Mouse (Mus musculus): ENCODE data around the gene Impad1. TPM values are rescaled to one million over a fixed set of nuclear protein-coding genes. Genes with fewer than 3 reads are reported as not detected.

Impad1 gene
- polyA plus RNA-seq, 1 experiment from 2014 or later = 33.5 TPM

DNA sequence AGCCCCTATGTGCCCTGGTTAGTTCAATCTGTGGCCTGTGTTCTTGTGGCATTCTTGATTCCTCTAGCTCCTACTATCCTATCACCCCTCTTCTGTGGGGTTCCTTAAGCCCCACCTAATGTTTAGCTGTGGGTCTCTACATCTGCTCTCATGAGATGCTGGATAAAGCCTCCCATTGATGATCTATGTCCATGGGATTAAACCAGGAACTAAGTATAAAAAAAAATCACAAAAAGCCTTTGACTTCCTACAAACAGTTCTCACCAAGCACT lies 9.5 kb downstream of the Impad1 start:
- ATAC-seq (ENCODE audit: low read depth) = no peak
- Histone ChIP-seq H3K27me3 (ENCODE audit: control insufficient read depth, insufficient read depth, low read depth, low read length) (no peaks in the 10 kb centered on the region), H3K4me2 (ENCODE audit: low read depth, low read length) (no peak overlapping the region)

GRCm38 (mm10) chr4:4782882-4783685 lies 10.1 kb downstream of the Impad1 start:
- 91% methylated on average over 4 of the region's 4 CpGs for WGBS
- H3K4me3 ChIP-seq (ENCODE audit: low read length) = no peak overlapping the region
- no peak for ATAC-seq (ENCODE audit: low read depth)

More for the DNA sequence above, 9.5 kb downstream of the Impad1 start:
- Histone ChIP-seq H3K4me1 (replicated peaks; ENCODE audit: control insufficient read depth, insufficient read depth, low read length) (no peaks in the 10 kb centered on the region), H3K9me3 (ENCODE audit: control insufficient read depth, low read length) (peaks cover 4% of the 10 kb centered on the region; the same call in 1 of the 2 replicates), H3K27ac (ENCODE audit: low read length) (no peak overlapping the region), H3K4me3 (ENCODE audit: low read length) (no peak overlapping the region), H3K36me3 (ENCODE audit: control insufficient read depth, insufficient read depth, low read length) (peaks cover 14% of the 10 kb centered on the region), H3K9ac (ENCODE audit: low read length) (no peak overlapping the region)

DNA sequence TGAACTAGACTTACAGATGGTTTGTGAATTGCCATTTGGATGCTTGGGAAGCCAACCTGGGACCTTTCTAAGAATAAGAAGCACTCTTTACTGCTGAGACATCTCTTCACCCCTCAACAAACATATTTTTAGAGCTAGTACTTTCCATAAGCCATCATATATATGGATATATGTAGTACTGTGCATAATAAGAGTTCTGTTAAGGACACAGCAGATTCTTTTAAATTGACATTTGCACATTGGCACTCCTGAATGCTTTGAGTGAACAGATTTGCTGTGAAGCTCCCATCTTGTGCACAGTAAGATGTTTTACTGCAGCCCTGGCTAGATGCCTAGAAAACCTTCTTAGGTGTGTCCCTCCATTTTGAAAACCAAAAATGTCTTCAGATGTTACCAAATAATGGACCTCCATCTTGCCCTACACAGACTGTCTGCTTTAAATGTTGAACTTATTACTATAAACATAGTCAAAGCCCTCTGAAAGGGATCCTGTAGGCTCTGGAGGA lies 13.8 kb downstream of the Impad1 start:
- ATAC-seq (ENCODE audit: low read depth) = no peak
- Histone ChIP-seq H3K4me3 (ENCODE audit: low read length) (no peak overlapping the region), H3K4me1 (replicated peaks; ENCODE audit: control insufficient read depth, insufficient read depth, low read length) (no peaks in the 10 kb centered on the region), H3K9ac (ENCODE audit: low read length) (no peak overlapping the region), H3K9me3 (ENCODE audit: control insufficient read depth, low read length) (peaks cover 4% of the 10 kb centered on the region; the same call in 1 of the 2 replicates), H3K27ac (ENCODE audit: low read length) (no peak overlapping the region), H3K4me2 (ENCODE audit: low read depth, low read length) (no peak overlapping the region), H3K27me3 (ENCODE audit: control insufficient read depth, insufficient read depth, low read depth, low read length) (no peaks in the 10 kb centered on the region), H3K36me3 (ENCODE audit: control insufficient read depth, insufficient read depth, low read length) (peaks cover 19% of the 10 kb centered on the region)

More at GRCm38 (mm10) chr4:4782882-4783685, 10.1 kb downstream of the Impad1 start:
- Histone ChIP-seq H3K9ac (ENCODE audit: low read length) (no peak overlapping the region), H3K36me3 (ENCODE audit: control insufficient read depth, insufficient read depth, low read length) (peaks cover 13% of the 10 kb centered on the region), H3K4me2 (ENCODE audit: low read depth, low read length) (no peak overlapping the region), H3K4me1 (replicated peaks; ENCODE audit: control insufficient read depth, insufficient read depth, low read length) (no peaks in the 10 kb centered on the region), H3K27me3 (ENCODE audit: control insufficient read depth, insufficient read depth, low read depth, low read length) (no peaks in the 10 kb centered on the region), H3K9me3 (ENCODE audit: control insufficient read depth, low read length) (peaks cover 4% of the 10 kb centered on the region; the same call in 1 of the 2 replicates), H3K27ac (ENCODE audit: low read length) (no peak overlapping the region)

GRCm38 (mm10) chr4:4771523-4772114 lies 21.5 kb downstream of the Impad1 start:
- WGBS = 57% methylated on average over 2 of the region's 2 CpGs
- 0 out of 2 replicates have a peak, but pooled peaks have one; percentile 26 for ATAC-seq (ENCODE audit: low read depth)
- H3K27me3 ChIP-seq (ENCODE audit: control insufficient read depth, insufficient read depth, low read depth, low read length) = no peaks in the 10 kb centered on the region
- H3K4me2 ChIP-seq (ENCODE audit: low read depth, low read length) = no peak overlapping the region
- no peaks in the 10 kb centered on the region for H3K9me3 ChIP-seq (ENCODE audit: control insufficient read depth, low read length)
- H3K4me1 ChIP-seq (replicated peaks; ENCODE audit: control insufficient read depth, insufficient read depth, low read length) = no peaks in the 10 kb centered on the region
- no peak overlapping the region for H3K9ac ChIP-seq (ENCODE audit: low read length)
- H3K36me3 ChIP-seq (ENCODE audit: control insufficient read depth, insufficient read depth, low read length) = peaks cover 18% of the 10 kb centered on the region
- no peak overlapping the region for H3K27ac ChIP-seq (ENCODE audit: low read length)
- no peak overlapping the region for H3K4me3 ChIP-seq (ENCODE audit: low read length)

GRCm38 (mm10) chr4:4765806-4766205 lies 27.3 kb downstream of the Impad1 start:
- no peak overlapping the region for H3K4me3 ChIP-seq (ENCODE audit: low read length)
- no peak overlapping the region for H3K9ac ChIP-seq (ENCODE audit: low read length)
- no peaks in the 10 kb centered on the region for H3K4me1 ChIP-seq (replicated peaks; ENCODE audit: control insufficient read depth, insufficient read depth, low read length)
- 62% methylated on average over 5 of the region's 5 CpGs for WGBS
- peaks cover 9% of the 10 kb centered on the region; the same call in 1 of the 2 replicates for H3K36me3 ChIP-seq (ENCODE audit: control insufficient read depth, insufficient read depth, low read length)
- no peak overlapping the region for H3K27ac ChIP-seq (ENCODE audit: low read length)
- no peaks in the 10 kb centered on the region for H3K27me3 ChIP-seq (ENCODE audit: control insufficient read depth, insufficient read depth, low read depth, low read length)
- ATAC-seq (ENCODE audit: low read depth) = no peak
- no peak overlapping the region for H3K4me2 ChIP-seq (ENCODE audit: low read depth, low read length)
- H3K9me3 ChIP-seq (ENCODE audit: control insufficient read depth, low read length) = no peaks in the 10 kb centered on the region

DNA sequence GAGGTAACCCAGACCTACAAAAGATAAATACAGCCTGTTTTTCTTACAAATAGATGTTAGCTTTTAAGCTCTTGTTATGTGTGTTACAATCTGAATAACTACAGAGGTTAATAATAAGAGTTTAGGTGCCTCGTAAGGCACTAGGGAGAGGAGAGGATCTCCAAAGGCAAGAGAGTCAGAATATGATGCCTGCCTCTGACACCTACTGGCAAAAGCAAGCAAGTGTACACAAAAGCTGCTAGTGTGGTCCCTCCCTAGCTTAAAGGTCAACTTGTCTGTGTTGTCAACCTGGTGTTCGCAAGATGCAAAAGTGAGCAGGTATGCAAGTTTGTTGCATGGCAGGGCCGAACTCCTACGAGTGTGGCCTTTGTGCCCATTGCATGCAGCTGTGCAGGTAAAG lies 34.8 kb downstream of the Impad1 start:
- no peak for ATAC-seq (ENCODE audit: low read depth)
- Histone ChIP-seq H3K9ac (ENCODE audit: low read length) (no peak overlapping the region), H3K4me3 (ENCODE audit: low read length) (no peak overlapping the region), H3K4me2 (ENCODE audit: low read depth, low read length) (no peak overlapping the region), H3K27me3 (ENCODE audit: control insufficient read depth, insufficient read depth, low read depth, low read length) (no peaks in the 10 kb centered on the region), H3K9me3 (ENCODE audit: control insufficient read depth, low read length) (no peaks in the 10 kb centered on the region), H3K36me3 (ENCODE audit: control insufficient read depth, insufficient read depth, low read length) (no peaks in the 10 kb centered on the region), H3K27ac (ENCODE audit: low read length) (no peak overlapping the region), H3K4me1 (replicated peaks; ENCODE audit: control insufficient read depth, insufficient read depth, low read length) (no peaks in the 10 kb centered on the region)
- 84% methylated on average over 4 of the region's 4 CpGs for WGBS

GRCm38 (mm10) chr4:4729427-4729826 lies 63.7 kb downstream of the Impad1 start:
- Histone ChIP-seq H3K4me1 (replicated peaks; ENCODE audit: control insufficient read depth, insufficient read depth, low read length) (no peaks in the 10 kb centered on the region), H3K9me3 (ENCODE audit: control insufficient read depth, low read length) (no peaks in the 10 kb centered on the region), H3K9ac (ENCODE audit: low read length) (no peak overlapping the region), H3K27me3 (ENCODE audit: control insufficient read depth, insufficient read depth, low read depth, low read length) (no peaks in the 10 kb centered on the region), H3K36me3 (ENCODE audit: control insufficient read depth, insufficient read depth, low read length) (no peaks in the 10 kb centered on the region), H3K27ac (ENCODE audit: low read length) (no peak overlapping the region), H3K4me2 (ENCODE audit: low read depth, low read length) (no peak overlapping the region), H3K4me3 (ENCODE audit: low read length) (no peak overlapping the region)
- WGBS = 48% methylated on average over 3 of the region's 3 CpGs
- ATAC-seq (ENCODE audit: low read depth) = no peak

DNA sequence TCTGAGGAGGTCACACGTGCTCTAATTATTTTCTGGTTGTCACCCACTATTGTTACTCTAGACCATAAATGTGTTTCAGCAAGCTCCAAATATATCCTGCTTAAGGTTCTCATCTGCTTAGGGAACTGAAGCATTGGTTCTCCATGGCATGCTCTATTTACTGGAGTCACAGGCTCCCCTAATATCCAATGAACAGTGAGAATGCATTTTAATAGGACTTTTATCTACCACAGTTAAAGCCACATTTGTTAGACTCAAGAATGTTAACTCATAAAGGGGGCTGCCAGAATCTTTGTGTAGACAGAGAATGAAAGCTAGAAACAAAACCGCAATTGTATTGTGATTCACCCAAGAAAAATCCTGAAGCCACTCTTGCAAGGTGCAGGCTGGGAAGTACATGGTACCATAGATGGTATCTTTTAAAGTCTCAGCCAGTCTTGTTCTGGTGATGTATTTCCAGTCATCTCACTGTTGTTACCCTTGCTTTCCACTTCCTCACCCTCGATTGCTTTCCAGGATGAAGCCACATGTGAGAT lies 66.8 kb downstream of the Impad1 start:
- Histone ChIP-seq H3K4me3 (ENCODE audit: low read length) (no peak overlapping the region), H3K36me3 (ENCODE audit: control insufficient read depth, insufficient read depth, low read length) (no peaks in the 10 kb centered on the region), H3K9me3 (ENCODE audit: control insufficient read depth, low read length) (no peaks in the 10 kb centered on the region), H3K9ac (ENCODE audit: low read length) (no peak overlapping the region), H3K27ac (ENCODE audit: low read length) (no peak overlapping the region), H3K4me2 (ENCODE audit: low read depth, low read length) (no peak overlapping the region), H3K27me3 (ENCODE audit: control insufficient read depth, insufficient read depth, low read depth, low read length) (no peaks in the 10 kb centered on the region), H3K4me1 (replicated peaks; ENCODE audit: control insufficient read depth, insufficient read depth, low read length) (no peaks in the 10 kb centered on the region)
- 73% methylated on average over 3 of the region's 3 CpGs for WGBS
- no peak for ATAC-seq (ENCODE audit: low read depth)

DNA sequence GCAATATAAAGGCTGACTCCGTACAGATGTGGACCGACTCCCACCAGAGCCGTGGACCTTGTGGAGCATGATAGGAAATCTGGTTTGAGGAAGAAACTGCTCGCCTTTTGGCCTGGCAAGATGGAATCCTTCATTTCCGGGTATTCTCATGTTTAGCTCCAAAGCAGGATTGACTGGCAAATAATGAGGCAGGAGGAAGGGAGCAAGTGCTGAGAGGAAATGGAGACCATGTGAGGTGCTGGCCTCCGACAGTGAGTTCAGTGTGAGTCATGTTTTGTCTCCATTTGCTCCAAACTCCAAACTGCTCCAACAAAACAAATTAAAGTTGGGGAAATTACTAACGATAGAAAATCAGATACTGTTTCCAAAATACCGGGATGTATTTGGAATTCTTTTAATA lies 69.3 kb downstream of the Impad1 start:
- 59% methylated on average over 8 of the region's 8 CpGs for WGBS
- Histone ChIP-seq H3K9me3 (ENCODE audit: control insufficient read depth, low read length) (no peaks in the 10 kb centered on the region), H3K27ac (ENCODE audit: low read length) (no peak overlapping the region), H3K4me3 (ENCODE audit: low read length) (no peak overlapping the region), H3K4me1 (replicated peaks; ENCODE audit: control insufficient read depth, insufficient read depth, low read length) (no peaks in the 10 kb centered on the region), H3K4me2 (ENCODE audit: low read depth, low read length) (no peak overlapping the region), H3K9ac (ENCODE audit: low read length) (no peak overlapping the region), H3K36me3 (ENCODE audit: control insufficient read depth, insufficient read depth, low read length) (no peaks in the 10 kb centered on the region), H3K27me3 (ENCODE audit: control insufficient read depth, insufficient read depth, low read depth, low read length) (no peaks in the 10 kb centered on the region)
- no peak for ATAC-seq (ENCODE audit: low read depth)

Measured in lung, embryonic 16.5 days (tissue).